Mouse (Mus musculus): ENCODE data around the gene Gsc2. TPM values are rescaled to one million over a fixed set of nuclear protein-coding genes. Genes with fewer than 3 reads are reported as not detected.

Gene Gsc2
- total RNA-seq, 2 experiments from 2014 or later = not detected

DNA sequence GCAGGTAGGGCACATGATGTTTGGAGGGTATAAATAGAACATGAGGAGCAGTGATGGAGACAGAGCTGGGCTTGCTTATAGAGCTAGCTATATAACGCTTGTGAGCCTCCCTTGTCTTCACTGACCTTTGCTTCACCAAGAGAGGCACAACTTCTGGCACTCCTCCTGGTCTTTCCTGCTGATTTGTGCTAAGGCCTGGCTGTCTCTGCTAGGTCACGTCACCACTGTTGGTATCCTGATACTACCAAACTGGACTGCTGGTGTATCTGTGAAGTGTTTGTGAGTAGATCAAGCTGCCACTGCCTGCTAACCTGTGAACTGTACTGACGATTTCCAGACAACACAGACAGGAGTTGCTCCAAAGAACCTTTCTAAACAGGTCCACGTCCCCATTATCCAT is 39.7 kb downstream of the Gsc2 start:
- DNase-seq (ENCODE audit: low spot score in 2 of 2) = no peak

DNA sequence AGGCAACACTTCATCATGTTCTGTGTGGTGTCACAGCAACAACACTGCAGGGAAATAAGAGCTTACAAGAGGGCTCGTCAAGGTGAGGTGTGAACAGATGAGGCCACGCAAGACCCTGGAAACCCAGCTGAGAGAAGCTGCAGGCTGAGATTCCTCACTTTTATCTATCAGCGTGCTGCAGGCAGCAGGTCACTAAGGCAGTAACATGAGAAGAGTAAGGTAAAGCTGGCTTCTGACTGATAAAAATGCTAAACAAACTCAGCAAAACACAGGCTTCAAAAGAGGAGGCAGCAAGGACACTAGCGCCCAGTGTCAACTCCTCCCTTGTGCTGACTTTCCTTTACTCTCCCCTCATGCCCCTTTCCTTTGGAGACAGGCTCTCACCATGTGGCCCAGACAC is 41.9 kb downstream of the Gsc2 start:
- no peak for DNase-seq (ENCODE audit: low spot score in 2 of 2)
- intact Hi-C loops (cut with DNase I) = no loop called here

More for the DNA sequence above, 39.7 kb downstream of the Gsc2 start:
- intact Hi-C loops (cut with DNase I) = no loop called here

DNA sequence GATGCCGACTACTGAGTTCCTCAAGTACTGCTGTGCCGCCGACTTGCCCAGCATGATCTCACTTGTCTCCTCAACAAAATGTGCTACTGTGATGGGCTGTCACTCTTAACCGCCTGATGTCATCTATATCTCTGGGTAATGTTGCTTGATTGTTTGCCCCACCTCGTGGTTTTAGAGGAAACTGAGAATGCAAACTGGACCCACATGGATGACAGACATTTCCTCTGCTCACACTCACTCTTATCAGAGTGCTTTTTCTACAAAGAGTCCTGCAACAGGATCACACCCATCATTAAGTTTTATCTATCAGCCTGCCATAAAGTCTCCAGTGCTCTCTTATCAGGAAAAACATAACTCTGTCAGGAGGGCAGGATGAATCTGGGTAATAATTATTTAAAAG is 43.6 kb downstream of the Gsc2 start:
- intact Hi-C loops (cut with DNase I) = no loop called here
- no peak for DNase-seq (ENCODE audit: low spot score in 2 of 2)

DNA sequence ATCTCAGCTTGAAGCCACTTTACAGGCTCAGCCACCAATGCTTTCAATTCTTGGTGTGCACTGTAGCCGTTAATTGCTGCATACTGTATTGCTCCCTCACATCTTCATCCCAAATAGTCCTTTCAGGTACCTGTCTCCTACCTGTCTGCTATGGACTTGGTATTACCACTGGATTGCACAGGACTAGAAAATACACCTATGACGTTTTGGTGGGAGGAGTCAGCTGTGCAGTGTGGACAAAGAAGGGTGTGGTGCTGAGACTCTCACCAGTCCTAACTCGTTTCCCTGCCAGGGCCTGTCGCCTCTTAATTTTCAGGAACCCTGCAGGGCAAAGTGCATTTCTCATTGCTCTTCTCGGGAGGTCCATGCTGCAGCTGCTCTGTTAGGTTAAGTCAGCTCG is 49.1 kb downstream of the Gsc2 start:
- intact Hi-C loops (cut with DNase I) = no loop called here
- no peak for DNase-seq (ENCODE audit: low spot score in 2 of 2)

DNA sequence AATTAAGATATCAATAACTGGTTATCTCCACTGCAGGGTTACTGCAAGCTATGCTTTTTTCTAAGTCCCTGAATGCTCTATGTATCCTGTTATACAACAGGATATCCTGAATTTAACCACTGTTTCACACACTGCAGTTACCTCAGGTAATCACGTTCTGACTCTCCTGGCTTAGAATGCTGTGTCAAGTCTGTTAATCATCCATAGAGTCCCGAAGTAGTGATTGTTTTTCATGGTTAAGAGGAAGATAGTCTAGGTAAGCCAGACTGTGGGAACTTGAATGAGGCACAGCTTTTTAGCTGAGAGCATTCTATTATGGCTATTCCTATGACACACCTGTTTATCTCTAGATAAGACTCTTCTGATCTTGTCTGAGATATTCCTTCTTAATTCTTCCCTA is 49.6 kb downstream of the Gsc2 start:
- intact Hi-C loops (cut with DNase I) = no loop called here
- no peak for DNase-seq (ENCODE audit: low spot score in 2 of 2)

Other genes with a start within 250 kb of the Gsc2 start
- gene Med15, start 182.2 kb downstream of the Gsc2 start, total RNA-seq (2021) = 10 to 100 TPM; 63.3 to 90.2 TPM
- 100 to 1,000 TPM in 1 of 2 experiments, 10 to 100 TPM in 1; 92.5 to 110 TPM for gene Klhl22, start 155.4 kb downstream of the Gsc2 start, total RNA-seq (2021)
- 1 to 10 TPM; 3.4 to 3.8 TPM for gene Scarf2, start 117.8 kb downstream of the Gsc2 start, total RNA-seq (2021)
- gene B830017H08Rik, start 81.9 kb downstream of the Gsc2 start, total RNA-seq (2021) = 1 to 10 TPM; 2.9 to 4.6 TPM
- gene Car15, start 76.7 kb downstream of the Gsc2 start, total RNA-seq (2021) = 10 to 100 TPM; 11.7 to 14.4 TPM
- 1 to 10 TPM; 1.3 to 2.2 TPM for gene Gm20518, start 23.4 kb downstream of the Gsc2 start, total RNA-seq (2021)
- gene Tssk1, start 20.8 kb downstream of the Gsc2 start, total RNA-seq (2021) = not detected
- gene Dgcr2, start 16.5 kb downstream of the Gsc2 start, total RNA-seq (2021) = 100 to 1,000 TPM in 1 of 2 experiments, 10 to 100 TPM in 1; 92.6 to 103 TPM
- gene Tssk2, start 16.4 kb downstream of the Gsc2 start, total RNA-seq (2021) = not detected
- gene Ess2, start 3.7 kb downstream of the Gsc2 start, total RNA-seq (2021) = 10 to 100 TPM; 26.1 to 31.1 TPM
- 10 to 100 TPM; 38.5 to 44.9 TPM for gene Slc25a1, start 13.2 kb upstream of the Gsc2 start, total RNA-seq (2021)
- not detected for gene Vpreb2, start 65.4 kb upstream of the Gsc2 start, total RNA-seq (2021)
- gene Dgcr6, start 137.8 kb upstream of the Gsc2 start, total RNA-seq (2021) = 100 to 1,000 TPM in 1 of 2 experiments, 10 to 100 TPM in 1; 86.3 to 105 TPM
- gene Prodh, start 175.1 kb upstream of the Gsc2 start, total RNA-seq (2021) = 10 to 100 TPM; 35.5 to 42.7 TPM
- gene Rtn4r, start 212.6 kb upstream of the Gsc2 start, total RNA-seq (2021) = 100 to 1,000 TPM; 128 to 164 TPM